Mouse (Mus musculus) large intestine, adult 2 months (tissue): Measurements from ENCODE around the gene Kdelr3. TPM values are rescaled to one million over a fixed set of nuclear protein-coding genes. Genes with fewer than 3 reads are reported as not detected.

Source experiments
- DNase-seq: peaks from one replicate; pipeline ENCODE4 v3.0.0-alpha.2; 2012; ENCODE audit warnings: low read depth, low spot score
- WGBS: fragments of 180-500 bp; shearing (Covaris S2); methylation state at CpG from one replicate; pipeline ENCODE4 v1.1.7; 2018; 5-methylcytosine and 5-hydroxymethylcytosine counted together
- polyA plus RNA-seq: library from polyadenylated mRNA; depleted of rRNA; stranded (reverse); fragments of >200 nt; gene quantifications from 2 replicates; pipeline ENCODE4 v1.2.3, GENCODE M21; 2012; rRNA removed

Kdelr3 gene
- 22.6 and 31.1 TPM in 2 replicates for polyA plus RNA-seq

GRCm38 (mm10) chr15:79516171-79517096 lies at the start of gene Kdelr3:
TSS of gene Kdelr3 (plus strand) at chr15:79516411.
- DNase-seq: peak; percentile 29
- 1% methylated on average over 70 of the region's 71 CpGs for WGBS

- DNase-seq: peak; percentile 60
- 8% methylated on average over 18 of the region's 18 CpGs for WGBS
These were observed 49.5 kb upstream of the Kdelr3 start for GRCm38 (mm10) chr15:79466601-79467286.

- 60% methylated on average over 5 of the region's 5 CpGs for WGBS
These were observed 46.6 kb upstream of the Kdelr3 start for GRCm38 (mm10) chr15:79469577-79469976.

GRCm38 (mm10) chr15:79470583-79470982 lies 45.6 kb upstream of the Kdelr3 start:
- DNase-seq: no peak
- 36% methylated on average over 17 of the region's 17 CpGs for WGBS

More at GRCm38 (mm10) chr15:79469577-79469976, 46.6 kb upstream of the Kdelr3 start:
- no peak for DNase-seq

- no peak for DNase-seq
- WGBS: 42% methylated on average over 10 of the region's 10 CpGs
These were observed 45.1 kb upstream of the Kdelr3 start for GRCm38 (mm10) chr15:79471095-79471494.

GRCm38 (mm10) chr15:79473042-79473441 lies 43.2 kb upstream of the Kdelr3 start:
- no peak for DNase-seq
- WGBS: 86% methylated on average over 5 of the region's 5 CpGs

GRCm38 (mm10) chr15:79473638-79474355 lies 42.4 kb upstream of the Kdelr3 start:
- 56% methylated on average over 12 of the region's 12 CpGs for WGBS

GRCm38 (mm10) chr15:79477227-79477626 lies 39.0 kb upstream of the Kdelr3 start:
- DNase-seq: no peak
- 47% methylated on average over 6 of the region's 6 CpGs for WGBS

More at GRCm38 (mm10) chr15:79473638-79474355, 42.4 kb upstream of the Kdelr3 start:
- DNase-seq: no peak

- no peak for DNase-seq
- 21% methylated on average over 15 of the region's 15 CpGs for WGBS
These were observed 35.0 kb upstream of the Kdelr3 start for GRCm38 (mm10) chr15:79481181-79481688.

GRCm38 (mm10) chr15:79489463-79489862 lies 26.7 kb upstream of the Kdelr3 start:
- DNase-seq: no peak
- 62% methylated on average over 11 of the region's 11 CpGs for WGBS

- no peak for DNase-seq
- 37% methylated on average over 18 of the region's 18 CpGs for WGBS
These were observed 22.7 kb upstream of the Kdelr3 start for GRCm38 (mm10) chr15:79493527-79493926.

- DNase-seq: no peak
- 76% methylated on average over 17 of the region's 17 CpGs for WGBS
These were observed 16.1 kb upstream of the Kdelr3 start for GRCm38 (mm10) chr15:79500110-79500509.

- 21% methylated on average over 18 of the region's 18 CpGs for WGBS
- DNase-seq: no peak
These were observed 13.3 kb upstream of the Kdelr3 start for GRCm38 (mm10) chr15:79502891-79503341.

GRCm38 (mm10) chr15:79503438-79503837 lies 12.8 kb upstream of the Kdelr3 start:
- 66% methylated on average over 5 of the region's 5 CpGs for WGBS
- no peak for DNase-seq

- DNase-seq: no peak
- WGBS: 2% methylated on average over 60 of the region's 60 CpGs
These were observed 11.3 kb upstream of the Kdelr3 start, which contains the start of gene Kcnj4 for GRCm38 (mm10) chr15:79504707-79505452. TSS of gene Kcnj4 (minus strand) at chr15:79505241.

- 1% methylated on average over 64 of the region's 71 CpGs for WGBS
- DNase-seq: no peak
These were observed 10.5 kb upstream of the Kdelr3 start for GRCm38 (mm10) chr15:79505616-79506283.

GRCm38 (mm10) chr15:79506460-79506859 lies 9.8 kb upstream of the Kdelr3 start:
- 33% methylated on average over 7 of the region's 7 CpGs for WGBS
- DNase-seq: no peak

GRCm38 (mm10) chr15:79507055-79507828 lies 9.0 kb upstream of the Kdelr3 start:
- 51% methylated on average over 31 of the region's 31 CpGs for WGBS
- DNase-seq: no peak
